In genomic region chr2:166155454-166155815, GRCm38 (mm10) we compare ENCODE assay signal across 8 mouse cellular contexts. TPM values are rescaled to one million over a fixed set of nuclear protein-coding genes. Genes with fewer than 3 reads are reported as not detected.
DNase-seq lines count a peak whose midpoint lies in the region; ATAC-seq and TF ChIP-seq lines count a peak whose summit lies in the region.

Sulf2 (minus strand) TSS chr2:166155663.

- peak within 1 kb of the TSS; percentile 72 for H3K4me3 ChIP-seq in intestine, postnatal 0 days (ENCODE audit: low read depth, low read length)
- H3K4me3 ChIP-seq in midbrain, embryonic 10.5 days: peak within 1 kb of the TSS; percentile 84

- intact Hi-C loops in left cerebral cortex, postnatal 4 days (cut with DNase I): loop anchor here (2.0 to 10.0 kb wide), 3 partner anchors 179 to 409 kb away; no protein-coding TSS in a partner anchor

- H3K36me3 ChIP-seq in intestine, postnatal 0 days (ENCODE audit: control insufficient read depth, insufficient read depth): no peaks in the 10 kb centered on the region
- H3K36me3 ChIP-seq in midbrain, embryonic 10.5 days: no peaks in the 10 kb centered on the region; the same call in 1 of the 2 replicates

- no peaks in the 10 kb centered on the region for H3K9me3 ChIP-seq in intestine, postnatal 0 days (ENCODE audit: control insufficient read depth)
- H3K9me3 ChIP-seq in midbrain, embryonic 10.5 days (replicated peaks): no peaks in the 10 kb centered on the region

- H3K27me3 ChIP-seq in intestine, postnatal 0 days (replicated peaks; ENCODE audit: control insufficient read depth, insufficient read depth, low read length): no peaks in the 10 kb centered on the region
- H3K27me3 ChIP-seq in midbrain, embryonic 10.5 days (ENCODE audit: low read depth, poor library complexity, severe bottlenecking): peaks cover 41% of the 10 kb centered on the region

- peak; percentile 84 for DNase-seq in adrenal gland, postnatal 10 days
- peak; percentile 88 for DNase-seq in embryo, embryonic 9.5 days (ENCODE audit: extremely low spot score)
- DNase-seq in left cerebral cortex, postnatal 4 days: peak; percentile 69
- peak; percentile 84 for DNase-seq in midbrain, embryonic 10.5 days (ENCODE audit: low spot score)
- DNase-seq in right cerebral cortex, postnatal 4 days: peak; percentile 76

- peak; percentile 93 for TF ChIP-seq CTCF in intestine, postnatal 0 days (IDR thresholded peaks at IDR 0.05; ENCODE audit: low read depth)

- 0% methylated on average over 23 of the region's 23 CpGs for WGBS in intestine, postnatal 0 days
- under 1% methylated on average over 23 of the region's 23 CpGs for WGBS in midbrain, embryonic 10.5 days

- peak within 1 kb of the TSS; percentile 98 for H3K4me2 ChIP-seq in intestine, postnatal 0 days (replicated peaks; ENCODE audit: low read depth)

- H3K4me1 ChIP-seq in intestine, postnatal 0 days (replicated peaks; ENCODE audit: control insufficient read depth, insufficient read depth, low read length): peaks cover 10% of the 10 kb centered on the region
- H3K4me1 ChIP-seq in midbrain, embryonic 10.5 days: peaks cover 61% of the 10 kb centered on the region

- peak; percentile 48 for ATAC-seq in granulocyte monocyte progenitor cell, adult 5-6 weeks (replicated peaks; ENCODE audit: poor library complexity, severe bottlenecking)
- ATAC-seq in intestine, postnatal 0 days: no peak
- ATAC-seq in inflammation-experienced regulatory T-cells, adult 6 months: no peak

- H3K27ac ChIP-seq in intestine, postnatal 0 days (ENCODE audit: low read depth, low read length): peak within 1 kb of the TSS; percentile 92
- peak within 1 kb of the TSS; percentile 94 for H3K27ac ChIP-seq in midbrain, embryonic 10.5 days (replicated peaks)

- peak within 1 kb of the TSS; percentile 89 for H3K9ac ChIP-seq in intestine, postnatal 0 days (ENCODE audit: low read depth, low read length)

RNA-seq across cellular contexts. Expression of gene Sulf2, which starts in this region (rescaled TPM):
- 10 to 100 TPM; 54.5 to 62.8 TPM for total RNA-seq in adrenal gland, postnatal 10 days (2021)
- 0.26 and 1.1 TPM in 2 replicates for total RNA-seq in granulocyte monocyte progenitor cell, adult 5-6 weeks (2014; fragmentation: Nextera tagmentation)
- 0.78 and 1.9 TPM in 2 replicates for total RNA-seq in granulocyte monocyte progenitor cell, adult 5-6 weeks (2017)
- 66.0 and 66.4 TPM in 2 replicates for polyA plus RNA-seq in intestine, postnatal 0 days (2015; fragmentation: Nextera tagmentation; extraction: Ambion mirVana)
- total RNA-seq in left cerebral cortex, postnatal 4 days (2021): 100 to 1,000 TPM; 153 to 162 TPM
- polyA plus RNA-seq in midbrain, embryonic 10.5 days (2016; fragmentation: Nextera tagmentation; extraction: Ambion mirVana): 62.5 and 74.5 TPM in 2 replicates
- 1 to 10 TPM; 2.5 to 3.3 (median 2.8) TPM for polyA plus RNA-seq in inflammation-experienced regulatory T-cells, adult 6 months (2017; shearing (Covaris generic))

Comparison
In these comparisons a context has a peak if more than half of its experiments do, and no peak if none do; other contexts are left out.
1. RNA of gene Sulf2 (total RNA-seq): 153 to 162 TPM in left cerebral cortex, postnatal 4 days and 54.5 to 62.8 TPM in adrenal gland, postnatal 10 days; 0.26 to 1.9 TPM in granulocyte monocyte progenitor cell, adult 5-6 weeks; every median in the first group is over 10 times any median in the second.
2. RNA of gene Sulf2 (polyA plus RNA-seq): 66.0 to 66.4 TPM in intestine, postnatal 0 days and 62.5 to 74.5 TPM in midbrain, embryonic 10.5 days; 2.5 to 3.3 TPM in inflammation-experienced regulatory T-cells, adult 6 months; every median in the first group is over 10 times any median in the second.
3. Peak in every context shown above with its lines, with median percentiles within 50 percentile points of each other: DNase-seq.